Mouse (Mus musculus): Measurements from ENCODE around the gene Susd4.

DNA sequence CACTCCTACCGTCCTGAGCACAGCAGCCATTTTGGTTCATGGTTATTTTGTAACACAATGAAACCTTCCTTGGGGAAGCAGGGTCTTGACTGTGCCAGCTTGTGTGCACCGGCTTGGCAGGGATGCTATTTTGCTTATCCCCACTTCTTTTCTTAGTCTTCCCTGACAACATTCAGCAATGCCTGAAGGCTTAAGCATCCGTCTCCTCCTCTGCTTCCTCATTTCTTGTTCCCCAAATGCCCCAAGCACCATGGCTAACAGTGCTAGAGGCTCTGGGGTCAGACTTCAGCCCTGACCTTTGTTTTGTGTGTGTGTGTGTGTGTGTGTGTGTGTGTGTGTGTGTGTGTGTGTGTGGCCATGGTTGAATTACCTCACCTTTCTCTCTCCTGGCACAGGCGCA lies 159.2 kb downstream of the Susd4 start:
- TF ChIP-seq CTCF (IDR thresholded peaks at IDR 0.05; ENCODE audit: low read depth, low read length), result no peak
- no peak for TF ChIP-seq POLR2A (IDR thresholded peaks at IDR 0.05; ENCODE audit: extremely low read depth, insufficient read depth, low read length)
